Mouse (Mus musculus) cortical plate, adult 2 months (tissue): ENCODE measurements around the gene Tmc6. TPM values are rescaled to one million over a fixed set of nuclear protein-coding genes. Genes with fewer than 3 reads are reported as not detected.

ENCODE experiments used
- H3K27ac ChIP-seq: fragments of 200-500 bp; 2 replicates; pipeline ENCODE4 v1.5.1; 2012; ENCODE audit warnings: low read length, control low read depth, inconsistent platforms; ENCODE audit not compliant: insufficient read depth
- H3K4me1 ChIP-seq: fragments of 200-500 bp; 2 replicates; pipeline ENCODE4 v1.6.1; 2011; ENCODE audit warnings: low read length; ENCODE audit not compliant: control insufficient read depth, insufficient read depth
- H3K4me3 ChIP-seq: fragments of 200-500 bp; 2 replicates; pipeline ENCODE4 v1.5.1; 2011; ENCODE audit warnings: mild to moderate bottlenecking, low read length, control low read depth; ENCODE audit not compliant: insufficient read depth
- CTCF ChIP-seq: fragments of 200-500 bp; IDR thresholded peaks from 2 replicates; pipeline ENCODE4 v1.5.1; 2011; ENCODE audit warnings: mild to moderate bottlenecking, control low read depth, low read length; ENCODE audit not compliant: insufficient read depth; ENCODE audit errors: extremely low read depth
- POLR2A ChIP-seq: fragments of 200-500 bp; IDR thresholded peaks from 2 replicates; pipeline ENCODE4 v1.6.1; 2011; ENCODE audit warnings: mild to moderate bottlenecking, low read length, control low read depth; ENCODE audit not compliant: insufficient read depth; ENCODE audit errors: extremely low read depth
- polyA plus RNA-seq: library from polyadenylated mRNA; depleted of rRNA; stranded (reverse); fragments of >200 nt; gene quantifications from 2 replicates; pipeline ENCODE4 v1.2.3, GENCODE M21; 2012

The Tmc6 gene
- polyA plus RNA-seq, 1 experiment = 9.7 TPM

- H3K4me3 ChIP-seq = no peak overlapping the region
- H3K4me1 ChIP-seq = 0 out of 2 replicates have a peak, but pooled peaks cover 1% of the 10 kb centered on the region
- no peak for TF ChIP-seq CTCF
- H3K27ac ChIP-seq = no peak overlapping the region
These were observed 43.9 kb downstream of the Tmc6 start for GRCm38 (mm10) chr11:117738123-117738522.

- Histone ChIP-seq H3K27ac (no peak overlapping the region), H3K4me1 (no peaks in the 10 kb centered on the region), H3K4me3 (no peak overlapping the region)
- TF ChIP-seq POLR2A = no peak
- TF ChIP-seq CTCF = no peak
These were observed 45.8 kb downstream of the Tmc6 start for GRCm38 (mm10) chr11:117736037-117736689.

- Histone ChIP-seq H3K4me3 (no peak overlapping the region), H3K4me1 (peaks cover 8% of the 10 kb centered on the region), H3K27ac (no peak overlapping the region)
- TF ChIP-seq POLR2A (no peak), CTCF (no peak)
These were observed 50.5 kb downstream of the Tmc6 start for GRCm38 (mm10) chr11:117731470-117731869.

GRCm38 (mm10) chr11:117730490-117730838, 51.5 kb downstream of the Tmc6 start:
- no peak for TF ChIP-seq POLR2A
- TF ChIP-seq CTCF = no peak
- H3K4me1 ChIP-seq = peaks cover 8% of the 10 kb centered on the region
- H3K4me3 ChIP-seq = no peak overlapping the region
- H3K27ac ChIP-seq = no peak overlapping the region

- Histone ChIP-seq H3K4me3 (no peak overlapping the region), H3K27ac (no peak overlapping the region), H3K4me1 (peaks cover 8% of the 10 kb centered on the region)
- TF ChIP-seq CTCF (no peak), POLR2A (no peak)
These were observed 52.1 kb downstream of the Tmc6 start for GRCm38 (mm10) chr11:117729798-117730489.

GRCm38 (mm10) chr11:117729341-117729740, 52.7 kb downstream of the Tmc6 start:
- H3K4me3 ChIP-seq = no peak overlapping the region
- no peak overlapping the region for H3K27ac ChIP-seq
- no peak for TF ChIP-seq POLR2A
- no peak for TF ChIP-seq CTCF
- peaks cover 8% of the 10 kb centered on the region for H3K4me1 ChIP-seq

GRCm38 (mm10) chr11:117728841-117729240, 53.2 kb downstream of the Tmc6 start:
- Histone ChIP-seq H3K4me3 (no peak overlapping the region), H3K27ac (no peak overlapping the region), H3K4me1 (peaks cover 8% of the 10 kb centered on the region)
- no peak for TF ChIP-seq CTCF
- TF ChIP-seq POLR2A = no peak

- no peak overlapping the region for H3K27ac ChIP-seq
These were observed 53.8 kb downstream of the Tmc6 start for GRCm38 (mm10) chr11:117728245-117728644.

GRCm38 (mm10) chr11:117727031-117727430, 55.0 kb downstream of the Tmc6 start:
- no peak for TF ChIP-seq POLR2A
- TF ChIP-seq CTCF = no peak
- Histone ChIP-seq H3K27ac (no peak overlapping the region), H3K4me1 (peaks cover 8% of the 10 kb centered on the region), H3K4me3 (no peak overlapping the region)

More at GRCm38 (mm10) chr11:117728245-117728644, 53.8 kb downstream of the Tmc6 start:
- TF ChIP-seq CTCF = no peak
- no peak for TF ChIP-seq POLR2A
- no peak overlapping the region for H3K4me3 ChIP-seq
- peaks cover 8% of the 10 kb centered on the region for H3K4me1 ChIP-seq
